Mouse (Mus musculus) lung, postnatal 25 days (tissue): ENCODE results near the gene C2cd5.
A peak's percentile ranks its signal among the peaks of the same experiment; 100 is the strongest.
"Not testable (repeated sequence)": the region's sequence is repeated elsewhere in the genome, so short reads cannot be mapped to it uniquely, and the experiment has no call there.

ENCODE experiments used
- DNase-seq: peaks from one replicate; pipeline ENCODE4 v3.0.0; 2022; ENCODE audit warnings: low spot score

The C2cd5 gene

GRCm38 (mm10) chr6:143020146-143020545 lies 79.8 kb downstream of the C2cd5 start:
- DNase-seq = no peak

DNA sequence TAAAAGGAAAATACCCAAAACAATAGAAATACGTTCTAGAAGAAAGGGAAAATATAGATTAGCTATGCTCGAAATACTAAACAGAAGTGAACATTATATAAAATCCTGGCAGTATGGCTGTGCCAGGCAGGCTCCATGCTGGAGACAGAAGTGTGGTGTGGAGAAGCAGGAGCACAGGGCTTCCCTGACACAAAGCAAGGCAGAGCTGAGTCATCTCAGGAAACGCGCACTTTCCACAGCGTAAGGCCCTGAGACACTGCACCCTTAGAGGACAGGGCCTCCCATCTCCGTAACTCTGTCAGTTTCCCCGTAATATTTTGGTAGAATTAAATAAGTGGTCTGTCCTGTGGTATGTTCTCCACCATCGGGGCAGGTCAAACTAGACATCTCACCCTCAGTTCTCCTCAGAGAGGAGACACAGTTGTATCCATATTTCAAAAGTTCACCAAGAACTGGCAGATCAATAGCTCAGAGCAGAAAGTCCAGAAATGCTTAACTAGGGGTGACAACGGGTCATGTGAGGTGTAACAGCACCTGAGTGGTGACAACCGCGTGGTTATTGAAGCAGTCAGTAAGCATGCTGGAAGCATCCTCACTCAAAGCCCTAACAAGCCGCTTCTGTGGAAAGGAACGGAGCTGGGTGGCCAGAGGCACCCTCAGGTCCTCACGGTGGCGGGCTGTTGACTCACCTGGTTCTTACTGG lies 87.3 kb downstream of the C2cd5 start:
- DNase-seq = no peak

- no peak for DNase-seq
These were observed 91.1 kb downstream of the C2cd5 start for GRCm38 (mm10) chr6:143008865-143009264.

DNA sequence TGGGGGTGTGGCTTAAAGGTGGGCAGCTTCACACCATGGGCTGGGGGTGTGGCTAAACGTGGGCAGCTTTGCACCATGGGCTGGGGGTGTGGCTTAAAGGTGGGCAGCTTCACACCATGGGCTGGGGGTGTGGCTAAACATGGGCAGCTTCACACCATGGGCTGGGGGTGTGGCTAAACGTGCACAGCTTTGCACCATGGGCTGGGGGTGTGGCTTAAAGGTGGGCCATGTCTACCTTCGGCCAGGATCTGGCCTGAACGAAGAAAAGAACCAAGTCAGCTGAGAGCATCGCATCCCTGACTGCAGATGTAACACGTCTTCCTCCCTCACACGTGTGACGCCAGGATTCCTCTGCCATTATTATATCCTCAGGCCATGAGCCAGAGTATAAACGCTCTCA lies 94.7 kb downstream of the C2cd5 start:
- DNase-seq = not testable (repeated sequence)

DNA sequence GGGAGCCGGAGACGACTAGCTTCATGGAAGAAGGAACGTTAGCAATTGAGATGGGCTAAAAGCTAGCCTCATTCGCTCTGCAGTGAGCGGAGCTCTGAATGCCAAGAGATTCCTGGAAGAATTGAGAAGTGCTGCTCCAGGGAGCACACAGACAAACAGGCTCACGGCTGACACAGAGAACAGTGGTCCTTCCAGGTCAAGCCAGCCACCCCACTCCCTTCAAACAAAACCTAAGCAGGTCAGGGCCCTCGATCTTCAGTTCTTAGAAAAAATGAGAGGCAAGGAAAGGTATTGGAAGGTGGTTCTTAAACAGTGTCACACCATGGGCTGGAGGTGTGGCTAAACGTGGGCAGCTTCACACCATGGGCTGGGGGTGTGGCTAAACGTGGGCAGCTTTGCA lies 95.1 kb downstream of the C2cd5 start:
- DNase-seq = no peak

DNA sequence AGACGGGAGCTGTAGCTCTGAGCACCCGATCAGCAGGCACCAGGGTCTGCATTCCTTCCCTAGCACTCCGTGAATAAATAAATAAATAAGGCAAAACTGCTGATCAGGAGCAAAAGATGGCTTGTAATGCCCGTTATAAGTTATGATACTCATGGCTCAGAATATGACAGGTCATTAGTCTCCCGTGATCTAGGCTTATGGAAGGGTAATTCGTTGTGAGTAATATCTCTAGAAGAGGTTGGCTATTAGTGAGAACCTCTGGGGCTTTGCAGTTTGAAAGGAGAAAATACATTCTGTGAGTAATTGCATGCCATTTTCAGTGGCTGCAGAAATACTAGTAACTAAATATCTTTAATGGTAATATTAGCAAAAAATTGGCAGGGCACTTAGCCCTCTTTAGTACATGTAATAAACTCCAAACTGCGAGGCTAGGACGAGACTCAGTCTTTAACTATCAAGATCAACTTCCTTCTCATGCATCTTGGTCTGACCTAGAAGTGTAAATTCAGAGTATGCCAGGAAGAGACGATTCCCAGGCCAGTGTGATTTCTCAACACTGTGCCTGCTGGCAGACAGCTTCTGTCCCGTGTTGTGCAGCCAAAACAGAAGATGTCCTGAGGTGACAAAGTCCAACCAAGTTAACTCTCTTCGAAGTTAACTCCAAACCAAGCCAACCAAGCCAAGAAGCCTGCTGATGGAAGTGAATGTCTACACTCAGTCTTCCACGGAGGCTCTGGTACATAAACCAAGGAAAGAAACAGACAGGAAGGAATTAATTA lies 101.5 kb downstream of the C2cd5 start:
- no peak for DNase-seq

DNA sequence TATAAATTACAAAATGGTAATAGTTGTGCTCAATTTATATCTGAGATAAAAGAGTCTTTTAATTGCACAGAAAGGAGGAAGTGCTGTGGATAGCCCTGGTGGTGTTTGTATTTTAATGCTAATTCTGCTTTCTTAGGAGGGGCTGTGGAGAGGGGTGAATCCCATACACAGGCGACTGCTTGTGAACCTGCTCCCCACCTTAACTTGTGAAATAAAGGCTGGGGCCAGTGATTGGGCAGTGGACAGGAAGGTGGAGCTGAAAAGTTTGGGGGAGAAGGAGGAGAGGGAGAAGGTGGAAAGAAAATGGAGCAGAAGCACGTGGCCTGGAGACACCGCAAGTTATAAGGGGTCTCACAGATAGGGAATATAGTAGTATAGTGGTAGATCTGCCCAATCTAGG lies 103.1 kb downstream of the C2cd5 start:
- no peak for DNase-seq

DNA sequence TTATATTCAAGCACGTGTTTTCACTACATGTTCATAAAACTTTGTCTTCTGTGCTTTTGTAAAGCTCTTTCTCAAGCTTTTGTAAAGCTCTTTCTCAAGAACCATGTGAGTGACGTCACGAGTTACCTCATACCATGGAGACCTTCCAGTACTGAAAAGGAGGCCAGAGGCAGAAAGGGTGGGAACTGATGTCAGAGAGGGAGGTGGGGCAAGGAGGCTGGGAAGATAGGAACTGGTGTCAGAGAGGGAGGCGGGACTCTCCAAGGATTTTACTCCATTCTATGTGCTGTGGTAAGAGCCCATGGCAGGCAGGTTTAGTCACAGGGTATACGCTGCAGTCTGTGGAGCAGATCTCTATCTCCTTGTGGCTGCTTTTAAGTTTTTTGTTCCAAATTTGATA lies 104.4 kb downstream of the C2cd5 start:
- peak; percentile 27 for DNase-seq

DNA sequence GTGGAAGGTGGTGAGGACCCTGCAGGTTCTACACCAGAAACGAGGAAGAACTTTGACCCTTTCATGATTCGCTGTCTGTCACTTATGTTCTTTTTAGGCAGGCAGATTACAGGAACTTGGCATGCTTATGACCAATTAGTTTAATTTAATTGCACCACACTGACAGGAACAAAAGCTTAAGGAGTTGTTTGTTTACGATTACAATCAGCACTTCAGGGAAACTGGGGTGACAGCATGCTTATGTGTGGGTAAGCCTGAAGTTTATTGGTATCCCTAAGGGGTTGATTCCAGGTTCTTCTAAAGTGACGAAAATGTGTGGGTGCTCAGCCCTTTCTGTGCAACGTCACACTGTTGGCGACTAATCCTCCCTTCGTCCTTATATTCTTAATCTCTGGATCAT lies 105.1 kb downstream of the C2cd5 start:
- no peak for DNase-seq

GRCm38 (mm10) chr6:142993705-142994698 lies 105.9 kb downstream of the C2cd5 start:
- no peak for DNase-seq

DNA sequence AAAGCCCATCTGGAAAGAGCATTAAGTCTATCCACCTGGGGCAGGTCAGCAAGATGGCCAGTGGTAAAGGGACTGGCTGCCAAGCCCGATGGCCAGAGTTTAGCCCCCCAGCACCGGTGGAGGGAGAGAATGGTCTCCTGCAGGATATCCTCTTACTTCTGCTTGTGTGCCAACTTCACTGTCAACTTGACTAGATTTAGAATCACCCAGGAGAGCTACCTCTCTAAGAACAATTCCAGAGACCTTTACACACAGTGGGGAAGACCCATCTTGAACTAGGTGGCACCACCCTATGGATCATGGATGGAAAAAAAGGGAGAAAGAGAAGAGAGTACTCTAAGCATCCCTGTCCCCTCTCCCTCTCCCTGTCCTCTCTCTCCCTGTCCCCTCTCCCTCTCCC lies 107.0 kb downstream of the C2cd5 start:
- DNase-seq = no peak

DNA sequence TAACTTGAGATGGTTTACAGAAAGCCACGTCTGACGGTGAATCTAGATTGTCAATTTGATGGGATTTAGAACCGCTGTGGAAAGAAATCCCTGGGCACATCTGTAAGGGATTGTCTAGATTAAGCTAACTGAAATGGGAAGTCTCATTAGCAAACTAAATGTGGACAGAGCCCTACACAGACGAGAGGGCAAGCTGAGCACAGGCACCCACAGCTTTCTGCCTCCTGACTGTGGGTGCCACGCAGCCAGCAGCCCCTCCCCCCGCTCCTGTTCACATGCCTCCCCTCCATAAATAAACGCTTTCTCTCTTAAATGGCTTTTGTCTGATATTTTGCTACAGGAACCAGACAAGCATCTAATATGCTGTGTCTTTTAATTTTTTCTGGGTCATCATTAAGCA lies 107.8 kb downstream of the C2cd5 start:
- no peak for DNase-seq

DNA sequence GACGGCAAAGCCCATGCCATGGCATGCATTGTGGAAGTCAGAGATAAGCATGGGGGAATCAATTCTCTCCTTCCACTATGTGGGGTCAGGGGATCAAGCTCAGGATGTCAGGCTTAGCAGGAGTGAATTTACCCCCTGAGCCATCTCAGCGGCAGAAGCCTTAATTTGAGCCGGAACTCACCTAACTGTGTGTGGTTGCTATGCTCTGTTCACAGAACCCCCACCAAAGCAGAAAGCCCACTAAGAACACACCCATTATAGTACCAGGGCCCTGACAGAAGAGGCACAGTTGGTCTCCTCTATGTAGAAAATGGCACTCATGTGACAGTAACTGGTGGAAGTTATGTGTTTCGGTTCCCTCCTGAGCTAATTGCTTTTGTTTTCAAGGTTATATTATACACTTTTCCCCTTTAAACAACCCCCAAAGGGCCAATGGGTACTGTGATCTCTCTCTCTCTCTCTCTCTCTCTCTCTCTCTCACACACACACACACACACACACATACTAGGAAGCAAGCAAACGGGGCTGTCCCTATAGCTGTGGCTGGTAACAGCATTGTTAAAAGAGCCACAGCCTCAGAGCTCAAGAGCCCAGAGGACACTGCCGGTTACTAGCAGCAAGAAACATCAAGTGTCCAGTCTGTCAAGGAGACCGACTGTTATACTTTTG lies 108.4 kb downstream of the C2cd5 start:
- no peak for DNase-seq

DNA sequence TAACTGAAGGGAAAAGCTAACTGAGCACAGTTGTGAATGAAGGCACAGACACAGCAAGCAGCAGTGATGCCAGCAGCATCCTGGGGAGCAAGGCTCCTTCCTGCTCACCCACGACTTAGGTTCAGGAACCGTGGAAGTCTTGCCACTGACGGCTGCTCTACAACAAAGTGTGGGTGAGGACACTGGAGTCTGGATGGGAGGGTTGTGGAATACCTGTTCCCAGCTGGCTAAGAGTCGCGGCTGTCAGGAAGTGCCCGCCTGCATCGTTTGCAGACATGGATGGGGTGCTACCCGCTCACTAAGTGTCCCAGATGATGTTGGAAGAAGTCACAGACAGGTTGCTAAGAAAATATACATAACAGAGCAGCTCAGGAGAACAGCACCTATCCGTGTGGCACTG lies 109.4 kb downstream of the C2cd5 start:
- DNase-seq = no peak

DNA sequence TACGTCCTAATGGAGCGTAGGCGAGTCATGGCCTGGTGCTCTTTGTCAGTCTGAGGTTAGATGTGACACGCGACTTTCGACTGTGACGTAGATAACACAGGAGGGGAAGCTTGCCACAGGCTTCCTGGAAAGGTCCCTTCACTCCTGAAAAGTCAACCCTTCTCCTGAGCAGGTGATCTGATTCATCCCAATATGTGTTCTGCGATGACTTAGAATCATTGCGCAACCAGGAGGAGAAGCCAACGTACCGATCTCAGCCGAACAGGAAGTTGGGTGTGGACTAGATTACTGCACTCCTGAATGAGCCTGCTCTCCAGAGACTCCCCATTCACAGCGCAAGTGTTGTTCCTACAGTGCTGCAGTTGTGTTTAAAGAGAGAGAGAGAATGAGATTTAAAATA lies 110.4 kb downstream of the C2cd5 start:
- no peak for DNase-seq

DNA sequence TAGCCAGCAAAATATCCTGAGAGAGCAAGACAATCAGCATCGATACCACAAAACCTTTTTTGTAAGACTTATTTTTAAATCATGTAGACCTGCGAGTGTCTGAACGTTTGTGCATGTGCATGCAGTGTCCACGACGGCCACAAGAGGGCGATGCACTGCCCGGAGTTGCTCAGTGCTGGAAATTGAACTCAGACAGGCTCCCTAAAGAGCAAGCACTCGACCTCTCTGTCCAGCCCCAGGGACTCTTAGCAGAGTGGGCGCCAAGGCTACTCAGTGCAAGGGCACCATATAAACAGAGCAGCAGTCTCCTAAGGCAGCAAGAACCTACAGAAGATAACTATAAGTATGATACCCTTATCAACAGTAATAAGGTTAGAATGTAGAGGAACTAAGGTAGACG lies 111.2 kb downstream of the C2cd5 start:
- DNase-seq = peak; percentile 60

GRCm38 (mm10) chr6:142988231-142988630 lies 111.7 kb downstream of the C2cd5 start:
- DNase-seq = no peak

GRCm38 (mm10) chr6:142987616-142988015 lies 112.3 kb downstream of the C2cd5 start:
- DNase-seq = no peak

- not testable (repeated sequence) for DNase-seq
These were observed 113.2 kb downstream of the C2cd5 start for GRCm38 (mm10) chr6:142986706-142987105.

DNA sequence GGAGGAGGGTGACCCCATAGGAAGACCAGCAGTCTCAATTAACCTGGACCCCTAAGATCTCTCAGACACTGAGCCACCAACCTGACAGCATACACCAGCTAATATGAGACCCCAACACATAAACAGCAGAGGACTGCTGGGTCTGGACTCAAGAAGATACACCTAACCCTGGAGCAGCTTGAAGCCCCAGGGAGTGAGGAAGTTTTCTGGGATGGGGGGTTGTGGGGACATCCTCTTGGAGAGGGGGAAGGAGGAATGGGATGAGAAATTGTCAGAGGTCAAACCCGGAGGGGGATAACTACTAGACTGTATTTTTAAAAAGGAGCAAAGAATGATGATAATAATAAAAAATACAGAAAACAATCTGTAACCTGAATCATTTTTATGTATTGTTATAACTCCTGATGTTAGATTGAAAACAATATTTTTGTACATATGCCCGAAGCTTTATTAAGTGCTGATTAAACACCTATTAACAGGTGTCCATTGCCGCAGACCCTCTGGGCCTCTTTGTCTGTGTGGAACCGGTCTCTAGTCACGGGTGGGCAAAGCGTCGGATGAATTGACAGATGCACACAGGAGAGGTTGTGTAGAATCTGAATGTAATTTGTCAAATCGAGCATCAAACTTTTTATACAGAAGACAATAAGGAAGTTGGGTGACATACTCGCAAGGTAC lies 114.2 kb downstream of the C2cd5 start:
- DNase-seq = not testable (repeated sequence)
